Mouse (Mus musculus): ENCODE results near the gene Ppia.
A peak's percentile ranks its signal among the peaks of the same experiment; 100 is the strongest.

- TF ChIP-seq POLR2A (IDR thresholded peaks at IDR 0.05; ENCODE audit: insufficient read depth, low read depth, low read length) (no peak), CTCF (IDR thresholded peaks at IDR 0.05) (0 out of 2 replicates have a peak, but pooled peaks have one; percentile 9), EP300 (IDR thresholded peaks at IDR 0.05; ENCODE audit: insufficient read depth, low read depth, low read length) (no peak)
These were observed 30.2 kb downstream of the Ppia start for GRCm38 (mm10) chr11:6445441-6445840.
